Mouse (Mus musculus): ENCODE data around the gene Slc35d1. TPM values are rescaled to one million over a fixed set of nuclear protein-coding genes. Genes with fewer than 3 reads are reported as not detected.

Slc35d1 gene
- polyA plus RNA-seq, 1 experiment from 2014 or later, result 8.8 TPM

DNA sequence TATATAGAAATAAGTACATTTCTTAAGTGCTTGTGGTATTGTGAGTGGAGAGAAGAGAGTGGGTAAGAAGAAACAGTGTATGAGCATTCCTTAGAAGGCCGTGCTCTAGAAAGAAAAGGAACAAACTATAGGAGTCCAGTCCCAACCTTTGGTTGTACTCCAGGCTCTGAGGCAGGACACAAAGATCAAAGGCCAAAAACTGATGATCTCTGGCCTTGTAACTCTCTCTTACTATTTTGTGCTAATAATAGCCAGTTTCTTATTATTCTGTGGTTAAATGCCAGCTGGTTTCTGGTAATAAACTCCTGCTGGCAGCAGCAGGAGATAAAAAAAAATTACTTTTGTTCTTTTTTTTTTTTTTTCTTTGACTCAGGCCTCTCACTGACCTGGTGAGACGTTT, 17.2 kb upstream of the Slc35d1 start:
- Histone ChIP-seq H3K9me3 (replicated peaks; ENCODE audit: control insufficient read depth, low read length) (peaks cover 4% of the 10 kb centered on the region; the same call in 1 of the 2 replicates), H3K4me3 (ENCODE audit: low read depth, low read length) (no peak overlapping the region), H3K27me3 (ENCODE audit: control insufficient read depth, insufficient read depth, low read length) (no peaks in the 10 kb centered on the region), H3K4me2 (no peak overlapping the region), H3K4me1 (ENCODE audit: control insufficient read depth, insufficient read depth, low read length) (no peaks in the 10 kb centered on the region), H3K36me3 (ENCODE audit: control insufficient read depth, insufficient read depth, low read length) (no peaks in the 10 kb centered on the region), H3K9ac (ENCODE audit: low read depth, low read length) (no peak overlapping the region), H3K27ac (ENCODE audit: low read depth, low read length) (no peak overlapping the region)
- 60% methylated on average over 2 of the region's 2 CpGs for WGBS (ENCODE audit: insufficient replicate concordance)
- no peak for ATAC-seq (replicated peaks; ENCODE audit: insufficient number of reproducible peaks, low FRiP score, low TSS enrichment)

DNA sequence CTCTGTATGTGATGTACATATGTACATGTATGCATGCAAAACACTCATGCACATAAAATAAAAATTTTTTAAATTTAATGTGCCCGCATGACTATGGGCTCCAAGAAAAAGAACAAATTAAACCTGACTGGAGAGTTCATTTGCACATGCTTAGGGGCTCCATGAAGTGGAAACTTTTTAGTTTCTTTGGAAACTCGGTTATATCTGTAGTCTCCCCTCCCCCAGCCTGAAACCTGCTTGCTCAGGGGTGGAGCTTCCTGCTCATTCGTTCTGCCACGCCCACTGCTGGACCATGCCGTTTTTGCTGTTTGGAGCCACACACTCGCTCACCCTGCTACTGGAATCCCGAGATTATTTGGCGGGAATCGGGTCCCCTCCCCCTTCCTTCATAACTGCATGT, 7.9 kb upstream of the Slc35d1 start:
- Histone ChIP-seq H3K9me3 (replicated peaks; ENCODE audit: control insufficient read depth, low read length) (no peaks in the 10 kb centered on the region), H3K27ac (ENCODE audit: low read depth, low read length) (no peak overlapping the region), H3K36me3 (ENCODE audit: control insufficient read depth, insufficient read depth, low read length) (no peaks in the 10 kb centered on the region), H3K27me3 (ENCODE audit: control insufficient read depth, insufficient read depth, low read length) (no peaks in the 10 kb centered on the region), H3K4me1 (ENCODE audit: control insufficient read depth, insufficient read depth, low read length) (no peaks in the 10 kb centered on the region; the same call in none of the 2 replicates), H3K4me3 (ENCODE audit: low read depth, low read length) (no peak overlapping the region), H3K9ac (ENCODE audit: low read depth, low read length) (no peak overlapping the region), H3K4me2 (peak overlapping the region; percentile 19; the same call in 1 of the 2 replicates)
- ATAC-seq (replicated peaks; ENCODE audit: insufficient number of reproducible peaks, low FRiP score, low TSS enrichment), result no peak
- 31% methylated on average over 9 of the region's 9 CpGs for WGBS (ENCODE audit: insufficient replicate concordance)

DNA sequence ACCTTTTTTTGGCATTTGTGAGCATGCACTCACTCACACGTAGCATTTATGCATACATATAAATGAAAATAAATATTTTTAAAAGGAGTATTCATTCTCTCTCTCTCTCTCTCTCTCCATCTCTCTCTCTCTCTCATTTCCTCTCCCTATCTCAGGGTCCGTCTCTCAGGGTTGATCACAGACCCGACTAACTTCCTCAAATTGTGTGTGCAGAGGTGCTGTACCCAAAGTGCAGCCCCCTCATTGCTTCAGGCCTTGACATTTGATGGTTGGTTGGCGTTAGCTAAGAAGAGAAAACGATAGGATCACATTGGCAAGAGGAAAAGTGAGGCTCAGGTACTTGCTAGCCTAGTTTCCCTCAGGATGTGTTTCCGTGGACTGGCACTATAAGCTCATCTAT, 6.8 kb upstream of the Slc35d1 start:
- Histone ChIP-seq H3K27ac (ENCODE audit: low read depth, low read length) (no peak overlapping the region), H3K27me3 (ENCODE audit: control insufficient read depth, insufficient read depth, low read length) (no peaks in the 10 kb centered on the region), H3K4me3 (ENCODE audit: low read depth, low read length) (no peak overlapping the region), H3K4me2 (no peak overlapping the region), H3K4me1 (ENCODE audit: control insufficient read depth, insufficient read depth, low read length) (no peaks in the 10 kb centered on the region; the same call in none of the 2 replicates), H3K36me3 (ENCODE audit: control insufficient read depth, insufficient read depth, low read length) (no peaks in the 10 kb centered on the region), H3K9ac (ENCODE audit: low read depth, low read length) (no peak overlapping the region), H3K9me3 (replicated peaks; ENCODE audit: control insufficient read depth, low read length) (no peaks in the 10 kb centered on the region)
- WGBS (ENCODE audit: insufficient replicate concordance), result 66% methylated on average over 6 of the region's 6 CpGs
- no peak for ATAC-seq (replicated peaks; ENCODE audit: insufficient number of reproducible peaks, low FRiP score, low TSS enrichment)

DNA sequence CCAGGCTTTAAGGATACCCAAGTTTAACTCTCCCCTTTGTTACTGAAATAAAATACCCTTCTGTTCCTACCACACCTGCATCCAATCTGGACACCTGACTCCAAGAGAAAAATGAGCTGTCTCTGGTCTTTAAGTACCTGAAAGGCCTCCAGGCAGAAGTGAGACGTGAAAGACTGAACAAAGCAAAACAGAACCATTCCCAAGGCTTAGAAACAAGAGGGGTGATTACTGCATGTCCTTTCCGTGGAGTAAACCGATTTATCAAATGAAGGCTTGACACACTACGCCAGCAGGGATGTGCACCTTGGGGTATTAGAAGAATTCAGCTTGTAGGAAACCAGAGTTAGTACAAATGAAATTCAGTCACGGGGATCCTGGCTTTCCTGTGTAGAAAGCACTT, 4.0 kb upstream of the Slc35d1 start:
- no peaks in the 10 kb centered on the region for H3K27me3 ChIP-seq (ENCODE audit: control insufficient read depth, insufficient read depth, low read length)
- no peak overlapping the region for H3K4me3 ChIP-seq (ENCODE audit: low read depth, low read length)
- no peak overlapping the region for H3K9ac ChIP-seq (ENCODE audit: low read depth, low read length)
- H3K4me2 ChIP-seq, result no peak overlapping the region
- no peaks in the 10 kb centered on the region for H3K9me3 ChIP-seq (replicated peaks; ENCODE audit: control insufficient read depth, low read length)
- H3K27ac ChIP-seq (ENCODE audit: low read depth, low read length), result no peak overlapping the region
- 74% methylated on average over 5 of the region's 5 CpGs for WGBS (ENCODE audit: insufficient replicate concordance)
- H3K4me1 ChIP-seq (ENCODE audit: control insufficient read depth, insufficient read depth, low read length), result no peaks in the 10 kb centered on the region; the same call in none of the 2 replicates
- H3K36me3 ChIP-seq (ENCODE audit: control insufficient read depth, insufficient read depth, low read length), result no peaks in the 10 kb centered on the region
- ATAC-seq (replicated peaks; ENCODE audit: insufficient number of reproducible peaks, low FRiP score, low TSS enrichment), result no peak

DNA sequence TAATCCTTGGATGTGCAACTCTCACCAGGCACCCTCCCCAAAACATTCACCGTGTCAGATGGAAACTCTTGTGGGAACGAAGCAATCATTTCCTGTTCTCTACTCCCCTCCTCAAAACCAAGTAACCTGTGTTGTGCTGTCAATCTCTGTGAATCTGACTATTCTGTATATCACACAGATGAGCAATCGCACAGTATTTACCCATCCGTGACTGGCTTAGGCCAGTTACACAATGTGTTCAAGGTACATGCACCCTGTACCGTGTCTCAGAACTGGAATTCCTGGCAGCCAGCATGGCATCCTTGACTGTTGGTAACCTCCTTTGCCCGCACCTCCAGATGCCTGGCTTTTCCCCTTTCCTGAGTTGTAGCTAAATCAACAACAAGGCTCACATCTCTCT, 1.1 kb upstream of the Slc35d1 start:
- 81% methylated on average over 6 of the region's 6 CpGs for WGBS (ENCODE audit: insufficient replicate concordance)
- Histone ChIP-seq H3K9me3 (replicated peaks; ENCODE audit: control insufficient read depth, low read length) (no peaks in the 10 kb centered on the region), H3K4me3 (ENCODE audit: low read depth, low read length) (no peak overlapping the region), H3K27ac (ENCODE audit: low read depth, low read length) (no peak overlapping the region), H3K36me3 (ENCODE audit: control insufficient read depth, insufficient read depth, low read length) (no peaks in the 10 kb centered on the region), H3K27me3 (ENCODE audit: control insufficient read depth, insufficient read depth, low read length) (no peaks in the 10 kb centered on the region), H3K4me1 (ENCODE audit: control insufficient read depth, insufficient read depth, low read length) (0 out of 2 replicates have a peak, but pooled peaks cover 2% of the 10 kb centered on the region), H3K9ac (ENCODE audit: low read depth, low read length) (no peak overlapping the region), H3K4me2 (no peak overlapping the region; the same call in 1 of the 2 replicates)
- ATAC-seq (replicated peaks; ENCODE audit: insufficient number of reproducible peaks, low FRiP score, low TSS enrichment), result no peak

DNA sequence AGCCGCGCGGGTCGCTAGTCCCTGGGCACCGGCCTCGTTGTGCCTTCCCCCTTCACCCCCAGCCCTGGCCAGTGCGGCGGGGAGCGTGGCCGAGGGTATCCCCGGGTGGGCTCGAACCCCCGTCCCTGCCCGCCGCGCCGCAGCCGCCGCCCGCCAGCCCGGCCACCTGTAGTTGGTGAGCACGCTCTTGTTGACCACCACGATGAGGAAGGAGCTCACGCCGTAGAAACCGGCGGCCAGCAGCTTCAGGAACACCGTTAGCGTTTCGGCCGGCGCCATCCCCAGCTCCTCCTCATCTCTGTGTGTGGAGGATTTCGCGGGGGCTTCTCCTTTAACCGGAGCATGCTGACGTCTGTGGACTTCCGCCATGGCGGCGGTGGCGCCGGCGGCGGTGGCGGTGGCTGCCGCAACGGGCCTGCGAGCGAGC, 453 bp downstream of the Slc35d1 start:
- Histone ChIP-seq H3K4me2 (peak overlapping the region; percentile 74), H3K9me3 (replicated peaks; ENCODE audit: control insufficient read depth, low read length) (no peaks in the 10 kb centered on the region), H3K4me3 (ENCODE audit: low read depth, low read length) (peak overlapping the region; percentile 70), H3K9ac (ENCODE audit: low read depth, low read length) (peak overlapping the region; percentile 91), H3K4me1 (ENCODE audit: control insufficient read depth, insufficient read depth, low read length) (0 out of 2 replicates have a peak, but pooled peaks cover 2% of the 10 kb centered on the region), H3K36me3 (ENCODE audit: control insufficient read depth, insufficient read depth, low read length) (no peaks in the 10 kb centered on the region), H3K27ac (ENCODE audit: low read depth, low read length) (peak overlapping the region; percentile 96), H3K27me3 (ENCODE audit: control insufficient read depth, insufficient read depth, low read length) (no peaks in the 10 kb centered on the region)
- under 1% methylated on average over 48 of the region's 48 CpGs for WGBS (ENCODE audit: insufficient replicate concordance)
- peak; percentile 72 for ATAC-seq (replicated peaks; ENCODE audit: insufficient number of reproducible peaks, low FRiP score, low TSS enrichment)

DNA sequence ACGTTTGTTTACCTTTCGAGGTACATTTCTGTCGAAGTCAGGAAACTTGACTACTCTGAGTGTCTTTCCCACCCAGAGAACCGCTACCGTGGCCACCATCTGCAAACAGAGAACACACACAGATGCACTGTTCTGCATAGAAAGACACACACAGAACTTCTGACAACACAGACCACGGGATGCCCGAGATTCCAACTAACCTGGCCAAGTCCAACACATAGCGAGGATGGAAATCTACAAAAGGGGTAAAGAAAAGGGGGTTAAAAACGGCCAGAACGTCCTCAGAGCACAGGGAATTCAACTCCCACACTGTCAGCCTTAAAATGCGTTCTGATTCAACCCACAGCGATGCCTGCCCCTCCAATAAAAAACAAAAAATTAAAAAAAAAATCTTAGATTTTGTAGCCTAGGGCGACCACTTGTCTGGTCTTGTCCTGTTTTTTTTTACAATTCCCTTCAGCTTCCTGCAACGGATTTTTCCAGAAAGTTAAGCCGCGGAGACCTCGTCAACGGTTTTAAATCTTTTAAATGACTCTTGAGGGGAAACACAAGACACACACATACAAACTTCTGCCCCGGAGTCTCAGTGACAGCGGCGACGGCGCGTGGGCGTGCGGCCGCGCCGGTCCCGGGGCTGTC, 986 bp downstream of the Slc35d1 start:
- Histone ChIP-seq H3K27ac (ENCODE audit: low read depth, low read length) (peak overlapping the region; percentile 96), H3K9ac (ENCODE audit: low read depth, low read length) (peak overlapping the region; percentile 91), H3K4me1 (ENCODE audit: control insufficient read depth, insufficient read depth, low read length) (0 out of 2 replicates have a peak, but pooled peaks cover 2% of the 10 kb centered on the region), H3K4me3 (ENCODE audit: low read depth, low read length) (peak overlapping the region; percentile 70), H3K36me3 (ENCODE audit: control insufficient read depth, insufficient read depth, low read length) (no peaks in the 10 kb centered on the region), H3K27me3 (ENCODE audit: control insufficient read depth, insufficient read depth, low read length) (no peaks in the 10 kb centered on the region), H3K9me3 (replicated peaks; ENCODE audit: control insufficient read depth, low read length) (no peaks in the 10 kb centered on the region), H3K4me2 (peak overlapping the region; percentile 74)
- WGBS (ENCODE audit: insufficient replicate concordance), result 5% methylated on average over 30 of the region's 30 CpGs
- ATAC-seq (replicated peaks; ENCODE audit: insufficient number of reproducible peaks, low FRiP score, low TSS enrichment), result no peak

DNA sequence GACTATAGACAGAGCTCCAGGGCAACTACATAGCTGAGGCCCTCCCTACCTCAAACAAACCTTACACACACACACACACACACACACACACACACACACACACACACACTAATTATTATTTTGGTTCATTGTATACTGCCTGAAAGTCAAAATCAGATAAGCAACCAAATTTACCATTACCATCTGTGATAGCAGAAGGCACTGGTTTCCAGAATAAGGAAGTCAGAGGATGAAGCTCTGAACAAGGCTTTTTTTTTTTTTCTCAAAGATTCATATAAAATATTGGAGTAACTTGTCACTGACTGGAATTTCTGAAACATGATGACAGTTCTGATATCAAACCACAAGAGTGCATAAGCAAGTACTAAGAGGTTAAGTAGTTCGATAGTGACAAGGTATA, 6.4 kb downstream of the Slc35d1 start:
- H3K27ac ChIP-seq (ENCODE audit: low read depth, low read length), result no peak overlapping the region
- H3K36me3 ChIP-seq (ENCODE audit: control insufficient read depth, insufficient read depth, low read length), result 0 out of 2 replicates have a peak, but pooled peaks cover 2% of the 10 kb centered on the region
- ATAC-seq (replicated peaks; ENCODE audit: insufficient number of reproducible peaks, low FRiP score, low TSS enrichment), result no peak
- no peaks in the 10 kb centered on the region for H3K27me3 ChIP-seq (ENCODE audit: control insufficient read depth, insufficient read depth, low read length)
- no peak overlapping the region for H3K9ac ChIP-seq (ENCODE audit: low read depth, low read length)
- WGBS (ENCODE audit: insufficient replicate concordance), result 80% methylated on average over 1 of the region's 1 CpGs
- H3K4me2 ChIP-seq, result no peak overlapping the region
- 0 out of 2 replicates have a peak, but pooled peaks cover 2% of the 10 kb centered on the region for H3K4me1 ChIP-seq (ENCODE audit: control insufficient read depth, insufficient read depth, low read length)
- H3K9me3 ChIP-seq (replicated peaks; ENCODE audit: control insufficient read depth, low read length), result no peaks in the 10 kb centered on the region
- no peak overlapping the region for H3K4me3 ChIP-seq (ENCODE audit: low read depth, low read length)

DNA sequence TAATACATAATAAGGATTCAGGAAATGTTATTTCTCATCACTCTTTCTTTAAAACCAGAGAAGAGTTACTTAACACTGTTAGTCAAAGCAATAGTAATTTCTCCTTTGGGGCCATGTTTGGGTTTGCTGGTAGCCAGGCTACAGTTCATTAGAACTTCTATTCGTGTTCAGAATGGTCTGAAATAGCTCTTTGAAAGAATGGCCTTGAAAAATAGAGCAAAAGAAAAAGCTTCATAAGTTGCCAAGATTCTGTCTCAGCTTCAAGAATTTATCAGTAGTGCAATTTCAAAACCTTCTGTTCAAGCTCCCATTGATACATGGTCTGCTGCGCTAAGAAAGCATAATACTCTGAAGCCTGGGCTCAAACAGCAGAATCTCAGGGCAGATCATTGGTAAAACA, 11.3 kb downstream of the Slc35d1 start:
- H3K9ac ChIP-seq (ENCODE audit: low read depth, low read length), result no peak overlapping the region
- no peaks in the 10 kb centered on the region for H3K9me3 ChIP-seq (replicated peaks; ENCODE audit: control insufficient read depth, low read length)
- H3K4me1 ChIP-seq (ENCODE audit: control insufficient read depth, insufficient read depth, low read length), result no peaks in the 10 kb centered on the region
- no peak overlapping the region for H3K27ac ChIP-seq (ENCODE audit: low read depth, low read length)
- 89% methylated on average over 2 of the region's 2 CpGs for WGBS (ENCODE audit: insufficient replicate concordance)
- H3K4me2 ChIP-seq, result no peak overlapping the region
- H3K36me3 ChIP-seq (ENCODE audit: control insufficient read depth, insufficient read depth, low read length), result 0 out of 2 replicates have a peak, but pooled peaks cover 5% of the 10 kb centered on the region
- H3K4me3 ChIP-seq (ENCODE audit: low read depth, low read length), result no peak overlapping the region
- ATAC-seq (replicated peaks; ENCODE audit: insufficient number of reproducible peaks, low FRiP score, low TSS enrichment), result no peak
- no peaks in the 10 kb centered on the region for H3K27me3 ChIP-seq (ENCODE audit: control insufficient read depth, insufficient read depth, low read length)

Data from heart, embryonic 11.5 days (tissue).